Mouse (Mus musculus): Measurements from ENCODE around the gene Tmem274. TPM values are rescaled to one million over a fixed set of nuclear protein-coding genes. Genes with fewer than 3 reads are reported as not detected.

Tmem274 gene
- polyA plus RNA-seq, 1 experiment from 2014 or later = 0.36 TPM

DNA sequence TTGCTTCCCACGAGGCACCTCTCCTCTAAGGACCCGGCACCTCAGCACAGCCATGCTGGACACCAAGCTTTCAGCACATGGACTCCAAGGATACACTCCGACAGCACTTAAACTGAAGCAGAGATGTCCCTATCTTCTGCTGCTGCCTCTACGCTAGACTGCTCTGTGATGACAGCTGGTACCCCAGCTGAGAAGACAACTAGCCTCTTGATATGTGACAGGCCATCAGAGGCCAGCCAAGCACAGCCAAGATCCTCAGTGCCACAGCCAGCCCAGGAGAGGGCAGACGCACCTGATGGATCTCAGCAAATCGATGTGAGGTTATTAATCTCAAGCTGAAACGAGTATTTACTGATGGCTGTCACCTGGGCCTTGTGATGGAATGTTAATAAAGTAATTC is 2.1 kb upstream of the Tmem274 start:
- no peak overlapping the region for H3K4me3 ChIP-seq (replicated peaks)
- peaks cover 40% of the 10 kb centered on the region for H3K36me3 ChIP-seq
- H3K9ac ChIP-seq (replicated peaks) = no peak overlapping the region
- H3K4me1 ChIP-seq (replicated peaks) = no peaks in the 10 kb centered on the region
- no peaks in the 10 kb centered on the region for H3K9me3 ChIP-seq
- no peaks in the 10 kb centered on the region for H3K27me3 ChIP-seq
- no peak overlapping the region for H3K4me2 ChIP-seq
- WGBS = 83% methylated on average over 7 of the region's 7 CpGs
- ATAC-seq (ENCODE audit: insufficient number of reproducible peaks, insufficient read depth, low FRiP score, low TSS enrichment, low read depth) = no peak
- H3K27ac ChIP-seq = no peak overlapping the region

DNA sequence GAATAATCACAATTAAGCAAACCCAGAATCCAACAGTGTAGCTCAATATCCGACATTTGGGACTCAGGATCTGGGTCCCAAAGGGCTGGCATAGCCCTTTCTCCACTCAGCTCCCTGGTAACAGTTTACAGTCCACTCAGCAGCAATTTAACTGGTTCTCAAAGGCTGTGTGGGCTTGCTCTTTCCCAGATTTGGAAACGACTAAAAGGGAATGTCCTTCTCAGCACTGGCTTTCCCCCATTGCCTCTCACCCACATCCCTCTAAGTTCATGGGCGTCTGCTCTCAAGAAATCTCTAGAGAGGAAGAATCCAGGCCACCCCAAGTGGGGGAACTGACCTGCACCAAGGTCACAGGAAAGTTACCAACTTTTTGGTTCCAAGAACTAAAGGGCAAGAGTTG is 7.4 kb downstream of the Tmem274 start:
- Histone ChIP-seq H3K9me3 (no peaks in the 10 kb centered on the region), H3K27ac (peak overlapping the region; percentile 87), H3K27me3 (no peaks in the 10 kb centered on the region), H3K4me2 (peak overlapping the region; percentile 79), H3K4me1 (replicated peaks) (peaks cover 22% of the 10 kb centered on the region), H3K4me3 (replicated peaks) (peak overlapping the region; percentile 84), H3K36me3 (peaks cover 29% of the 10 kb centered on the region), H3K9ac (replicated peaks) (peak overlapping the region; percentile 85)
- ATAC-seq (ENCODE audit: insufficient number of reproducible peaks, insufficient read depth, low FRiP score, low TSS enrichment, low read depth) = no peak
- 50% methylated on average over 3 of the region's 3 CpGs for WGBS

DNA sequence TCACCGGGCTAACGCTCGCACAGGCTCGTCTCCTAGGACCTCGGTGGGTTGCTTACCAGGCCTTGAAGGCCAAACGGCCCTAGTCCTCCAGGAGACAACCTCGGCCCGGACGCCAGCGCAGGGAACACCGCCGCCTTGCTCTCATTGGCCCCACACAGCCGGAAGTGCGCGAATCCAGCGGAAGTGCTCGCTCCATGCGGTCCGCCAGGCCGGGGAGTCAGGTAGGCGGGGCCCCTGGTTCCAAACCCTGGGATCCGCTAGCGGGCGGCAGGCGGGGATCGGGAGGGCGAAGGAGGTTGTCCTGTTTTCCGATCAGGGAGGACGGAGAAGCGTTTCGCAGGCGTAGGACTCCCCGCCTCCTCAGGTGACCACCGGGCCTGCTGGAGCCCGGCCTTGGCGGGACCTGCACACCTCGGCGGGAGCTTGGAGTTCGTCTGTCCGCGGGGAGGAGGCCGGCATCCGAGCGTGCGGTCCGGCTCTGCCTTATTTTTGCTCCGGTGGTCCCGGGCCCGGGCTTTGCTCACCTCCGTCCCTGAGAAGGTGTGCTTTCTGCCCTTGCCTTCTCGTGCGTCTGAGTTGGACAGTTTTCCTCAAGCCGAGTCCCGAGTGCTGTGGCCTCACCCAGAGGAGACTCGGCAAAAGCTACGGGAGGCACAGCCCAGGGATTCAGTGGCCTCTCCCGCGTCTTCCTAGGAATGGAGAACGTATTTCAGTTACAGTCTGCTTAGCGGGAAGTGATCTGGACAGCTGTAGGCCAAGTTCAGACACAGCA is 8.1 kb downstream of the Tmem274 start, which contains the start of the genes Nmnat1 and Lzic:
Gene Nmnat1, minus strand, starts transcription at position 150 of the 772 bp plus-strand sequence.
Gene Lzic, plus strand, starts transcription at position 177 of the 772 bp plus-strand sequence.
- Histone ChIP-seq H3K4me1 (replicated peaks) (peaks cover 22% of the 10 kb centered on the region), H3K36me3 (peaks cover 36% of the 10 kb centered on the region), H3K4me2 (peak within 1 kb of the TSS; percentile 79), H3K27ac (peak within 1 kb of the TSS; percentile 87), H3K9me3 (no peaks in the 10 kb centered on the region), H3K9ac (replicated peaks) (peak within 1 kb of the TSS; percentile 85), H3K27me3 (no peaks in the 10 kb centered on the region), H3K4me3 (replicated peaks) (peak within 1 kb of the TSS; percentile 84)
- peak; percentile 95 for ATAC-seq (ENCODE audit: insufficient number of reproducible peaks, insufficient read depth, low FRiP score, low TSS enrichment, low read depth)
- under 1% methylated on average over 60 of the region's 60 CpGs for WGBS

DNA sequence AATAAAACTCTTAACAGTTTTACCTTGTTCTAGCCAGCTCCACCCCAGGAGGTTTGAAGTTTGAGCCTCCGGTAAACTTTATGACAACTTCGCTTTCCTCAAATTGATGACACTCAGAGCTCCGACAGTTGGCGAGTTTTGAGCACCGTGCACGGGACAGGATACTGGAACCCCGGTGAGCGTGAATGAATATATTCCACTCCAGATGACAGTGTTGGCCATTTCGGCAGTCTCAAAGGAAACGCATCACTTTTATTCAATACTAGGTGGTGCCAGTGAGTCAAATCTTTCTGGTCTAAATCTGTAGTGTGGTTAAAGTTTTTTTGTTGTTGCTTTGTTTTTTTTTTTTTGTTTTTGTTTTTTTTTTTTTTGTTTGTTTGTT is 8.6 kb downstream of the Tmem274 start:
- peaks cover 22% of the 10 kb centered on the region for H3K4me1 ChIP-seq (replicated peaks)
- H3K27ac ChIP-seq = peak overlapping the region; percentile 87
- ATAC-seq (ENCODE audit: insufficient number of reproducible peaks, insufficient read depth, low FRiP score, low TSS enrichment, low read depth) = no peak
- H3K9ac ChIP-seq (replicated peaks) = peak overlapping the region; percentile 85
- under 1% methylated on average over 10 of the region's 10 CpGs for WGBS
- peak overlapping the region; percentile 84 for H3K4me3 ChIP-seq (replicated peaks)
- H3K36me3 ChIP-seq = peaks cover 40% of the 10 kb centered on the region
- no peaks in the 10 kb centered on the region for H3K9me3 ChIP-seq
- peak overlapping the region; percentile 79 for H3K4me2 ChIP-seq
- H3K27me3 ChIP-seq = no peaks in the 10 kb centered on the region

DNA sequence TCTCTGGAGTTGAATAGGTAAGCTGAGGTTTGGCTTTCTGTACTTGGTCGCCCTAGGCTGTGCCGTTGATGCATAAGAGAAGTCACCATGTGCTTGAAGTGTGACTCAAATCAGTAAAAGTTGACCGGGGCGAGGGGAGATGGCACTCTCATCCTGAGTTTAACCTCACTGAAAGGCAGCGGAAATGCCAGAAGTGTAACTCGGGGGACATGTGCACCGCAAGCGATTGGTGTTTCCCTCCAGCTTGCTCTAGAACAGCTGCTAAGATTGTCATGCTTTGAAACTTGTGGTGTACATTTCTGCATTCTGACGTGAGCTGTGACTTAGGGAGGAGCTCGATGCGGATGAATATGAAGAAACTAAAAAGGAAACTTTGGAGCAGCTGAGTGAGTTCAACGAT is 10.6 kb downstream of the Tmem274 start:
- Histone ChIP-seq H3K27me3 (no peaks in the 10 kb centered on the region), H3K36me3 (peaks cover 59% of the 10 kb centered on the region), H3K4me3 (replicated peaks) (no peak overlapping the region), H3K9me3 (0 out of 2 replicates have a peak, but pooled peaks cover 4% of the 10 kb centered on the region), H3K4me1 (replicated peaks) (peaks cover 22% of the 10 kb centered on the region), H3K4me2 (0 out of 2 replicates have a peak overlapping the region, but pooled peaks have one; percentile 8), H3K27ac (no peak overlapping the region), H3K9ac (replicated peaks) (no peak overlapping the region)
- WGBS = 91% methylated on average over 12 of the region's 12 CpGs
- no peak for ATAC-seq (ENCODE audit: insufficient number of reproducible peaks, insufficient read depth, low FRiP score, low TSS enrichment, low read depth)

DNA sequence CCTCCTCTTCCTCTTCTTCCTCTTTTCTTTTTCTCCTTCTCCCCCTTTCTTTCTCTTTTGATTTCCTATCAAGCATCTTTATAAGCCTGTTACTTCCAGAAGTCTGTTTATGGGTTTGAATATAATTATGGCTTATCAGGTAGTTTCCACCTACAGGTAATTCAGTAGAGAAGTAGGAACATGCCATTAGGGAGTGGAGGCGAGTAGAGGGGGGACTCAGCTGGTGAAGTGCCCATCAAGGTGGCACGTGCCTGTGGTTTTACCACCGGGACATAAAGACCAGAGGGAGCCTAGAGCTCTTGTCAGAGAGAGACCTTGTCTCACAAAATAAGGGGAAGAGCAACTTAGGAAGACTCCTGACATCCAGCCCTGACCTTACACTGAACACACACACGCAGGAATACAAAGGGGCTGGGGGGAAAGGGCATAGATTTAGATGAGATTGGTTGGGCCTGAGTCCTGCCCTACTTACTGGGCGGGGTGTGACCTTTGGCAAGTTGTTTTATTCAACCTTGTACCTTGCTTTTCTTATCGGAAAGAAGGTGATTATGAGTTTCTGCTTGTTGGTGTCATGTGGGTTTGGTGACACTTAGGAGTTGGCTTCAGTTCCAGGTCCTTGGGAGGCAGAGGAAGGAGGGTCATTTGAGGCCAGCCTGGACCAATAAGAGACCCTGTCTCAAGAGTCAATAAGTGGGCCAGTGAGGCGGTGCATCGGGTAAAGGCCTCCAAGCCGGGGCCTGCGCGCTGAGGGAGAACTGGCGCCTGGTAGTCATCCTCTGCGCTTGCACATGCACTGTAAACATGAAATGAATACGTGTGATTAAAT is 12.4 kb downstream of the Tmem274 start:
- ATAC-seq (ENCODE audit: insufficient number of reproducible peaks, insufficient read depth, low FRiP score, low TSS enrichment, low read depth) = no peak
- WGBS = 95% methylated on average over 14 of the region's 14 CpGs
- Histone ChIP-seq H3K27me3 (no peaks in the 10 kb centered on the region), H3K4me1 (replicated peaks) (peaks cover 14% of the 10 kb centered on the region), H3K4me2 (no peak overlapping the region), H3K9me3 (0 out of 2 replicates have a peak, but pooled peaks cover 4% of the 10 kb centered on the region), H3K4me3 (replicated peaks) (no peak overlapping the region), H3K36me3 (peaks cover 77% of the 10 kb centered on the region), H3K9ac (replicated peaks) (no peak overlapping the region), H3K27ac (no peak overlapping the region)

DNA sequence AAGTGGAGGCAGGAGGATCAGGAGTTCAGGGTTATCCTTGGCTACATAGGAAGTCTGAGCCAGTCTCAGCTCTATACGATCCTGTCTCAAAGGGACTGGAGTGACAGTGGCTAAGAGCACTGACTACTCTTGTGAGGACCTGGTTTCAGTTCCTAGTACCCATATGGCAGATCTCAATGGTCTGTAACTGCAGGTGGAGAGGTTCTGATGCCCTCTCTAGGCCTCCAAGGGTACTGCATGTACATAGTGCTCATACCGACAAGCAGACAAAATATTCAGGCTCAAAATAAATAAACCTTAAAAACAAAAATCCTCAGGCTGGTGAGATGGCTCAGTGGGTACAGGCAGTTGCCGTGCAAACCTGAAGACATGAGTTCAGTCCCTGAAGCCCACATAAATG is 14.0 kb downstream of the Tmem274 start:
- Histone ChIP-seq H3K9me3 (0 out of 2 replicates have a peak, but pooled peaks cover 4% of the 10 kb centered on the region), H3K27ac (no peak overlapping the region), H3K27me3 (no peaks in the 10 kb centered on the region), H3K36me3 (peaks cover 90% of the 10 kb centered on the region), H3K4me3 (replicated peaks) (no peak overlapping the region), H3K9ac (replicated peaks) (no peak overlapping the region), H3K4me2 (no peak overlapping the region), H3K4me1 (replicated peaks) (peaks cover 12% of the 10 kb centered on the region)
- WGBS = 98% methylated on average over 3 of the region's 3 CpGs
- ATAC-seq (ENCODE audit: insufficient number of reproducible peaks, insufficient read depth, low FRiP score, low TSS enrichment, low read depth) = no peak

DNA sequence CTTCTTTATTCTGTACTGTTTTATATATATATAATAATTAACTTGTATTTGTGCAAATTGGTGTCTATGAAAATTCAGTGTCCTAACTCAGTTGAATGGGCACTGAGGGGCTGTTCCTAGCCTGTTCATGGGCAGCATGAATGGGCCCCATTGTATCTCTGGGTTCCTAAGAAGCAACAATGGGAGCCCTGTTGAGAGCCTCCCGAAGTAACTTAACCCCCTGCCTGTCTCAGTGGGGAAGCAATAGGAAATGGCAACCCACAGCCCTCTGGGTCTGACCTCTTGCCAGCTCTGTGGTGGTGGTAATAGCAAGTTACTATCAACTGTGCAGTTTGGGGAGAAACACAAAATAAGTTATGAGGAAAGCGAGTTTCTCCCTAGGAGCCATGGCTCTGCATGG is 19.4 kb downstream of the Tmem274 start:
- Histone ChIP-seq H3K4me3 (replicated peaks) (no peak overlapping the region), H3K27me3 (no peaks in the 10 kb centered on the region), H3K4me1 (replicated peaks) (no peaks in the 10 kb centered on the region), H3K36me3 (peaks cover 88% of the 10 kb centered on the region), H3K9me3 (no peaks in the 10 kb centered on the region), H3K4me2 (no peak overlapping the region), H3K9ac (replicated peaks) (no peak overlapping the region), H3K27ac (peak overlapping the region; percentile 74)
- 34% methylated on average over 2 of the region's 2 CpGs for WGBS
- ATAC-seq (ENCODE audit: insufficient number of reproducible peaks, insufficient read depth, low FRiP score, low TSS enrichment, low read depth) = no peak

DNA sequence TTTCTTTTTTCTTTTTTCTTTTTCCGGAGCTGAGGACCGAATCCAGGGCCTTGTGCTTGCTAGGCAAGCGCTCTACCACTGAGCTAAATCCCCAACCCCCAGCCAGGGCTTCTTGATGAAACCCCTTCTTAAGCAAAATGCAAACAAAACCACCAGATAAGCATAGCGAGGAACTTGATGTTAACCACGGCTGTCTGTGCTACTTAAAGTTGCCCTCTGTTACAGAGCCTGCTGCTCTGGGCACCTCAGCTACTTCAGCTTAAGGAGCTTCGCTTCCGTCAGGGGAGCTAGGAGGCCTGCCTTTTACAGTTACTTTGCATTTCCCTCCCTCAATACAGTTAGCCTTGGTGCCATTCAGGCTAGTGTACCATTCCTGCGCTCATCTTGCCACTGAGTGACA is 21.7 kb downstream of the Tmem274 start:
- Histone ChIP-seq H3K9me3 (no peaks in the 10 kb centered on the region), H3K36me3 (peaks cover 76% of the 10 kb centered on the region), H3K4me2 (no peak overlapping the region), H3K9ac (replicated peaks) (no peak overlapping the region), H3K27ac (no peak overlapping the region), H3K4me3 (replicated peaks) (no peak overlapping the region), H3K27me3 (no peaks in the 10 kb centered on the region), H3K4me1 (replicated peaks) (no peaks in the 10 kb centered on the region)
- WGBS = 87% methylated on average over 8 of the region's 8 CpGs
- ATAC-seq (ENCODE audit: insufficient number of reproducible peaks, insufficient read depth, low FRiP score, low TSS enrichment, low read depth) = no peak

DNA sequence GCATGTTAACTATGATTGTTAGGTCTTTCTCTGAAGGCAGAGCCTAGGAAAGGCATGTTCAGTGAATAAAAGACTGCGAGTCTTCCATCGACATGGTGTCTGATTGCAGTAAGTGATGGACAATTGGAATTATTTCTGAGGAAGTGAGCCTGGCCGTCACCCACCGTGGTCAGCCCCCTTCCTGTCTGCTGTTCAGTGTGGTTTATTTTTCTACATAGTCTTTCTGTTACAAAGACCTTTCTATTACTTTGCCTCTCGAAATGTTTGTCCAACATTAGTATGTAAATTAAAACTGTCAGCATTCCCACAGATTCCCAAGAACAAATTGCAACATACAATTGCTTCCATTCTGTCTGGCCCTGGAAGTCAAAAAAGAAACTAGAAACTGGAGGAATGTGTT is 22.6 kb downstream of the Tmem274 start:
- H3K27ac ChIP-seq = no peak overlapping the region
- H3K4me2 ChIP-seq = no peak overlapping the region
- no peak for ATAC-seq (ENCODE audit: insufficient number of reproducible peaks, insufficient read depth, low FRiP score, low TSS enrichment, low read depth)
- H3K36me3 ChIP-seq = peaks cover 67% of the 10 kb centered on the region
- H3K4me1 ChIP-seq (replicated peaks) = peaks cover 5% of the 10 kb centered on the region
- H3K27me3 ChIP-seq = no peaks in the 10 kb centered on the region
- no peaks in the 10 kb centered on the region for H3K9me3 ChIP-seq
- H3K9ac ChIP-seq (replicated peaks) = no peak overlapping the region
- 90% methylated on average over 5 of the region's 5 CpGs for WGBS
- H3K4me3 ChIP-seq (replicated peaks) = no peak overlapping the region

DNA sequence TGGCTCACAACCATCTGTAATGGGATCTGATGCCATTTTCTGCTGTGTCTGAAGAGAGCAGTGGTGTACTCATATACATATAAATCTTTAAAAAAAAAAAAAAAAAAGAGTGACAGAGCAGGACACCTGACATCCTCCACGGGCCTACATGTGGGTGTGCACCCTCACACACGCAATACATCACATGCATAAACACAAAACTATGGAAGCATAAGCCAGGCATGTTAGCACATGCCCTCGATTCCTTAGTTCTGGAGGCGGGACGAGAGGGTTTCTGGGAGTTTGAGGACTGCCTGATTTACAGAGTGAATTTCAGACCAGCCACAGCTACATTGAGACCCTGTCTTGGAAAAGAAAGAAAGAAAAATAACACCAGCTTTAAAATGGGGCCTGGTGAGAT is 27.2 kb downstream of the Tmem274 start:
- no peaks in the 10 kb centered on the region for H3K27me3 ChIP-seq
- no peaks in the 10 kb centered on the region for H3K9me3 ChIP-seq
- WGBS = 75% methylated on average over 5 of the region's 5 CpGs
- H3K27ac ChIP-seq = peak overlapping the region; percentile 84
- no peak overlapping the region for H3K4me3 ChIP-seq (replicated peaks)
- peaks cover 10% of the 10 kb centered on the region for H3K4me1 ChIP-seq (replicated peaks)
- ATAC-seq (ENCODE audit: insufficient number of reproducible peaks, insufficient read depth, low FRiP score, low TSS enrichment, low read depth) = 0 out of 2 replicates have a peak, but pooled peaks have one; percentile 41
- no peak overlapping the region for H3K9ac ChIP-seq (replicated peaks)
- peaks cover 29% of the 10 kb centered on the region for H3K36me3 ChIP-seq
- no peak overlapping the region; the same call in 1 of the 2 replicates for H3K4me2 ChIP-seq
